Mouse (Mus musculus) Patski (cell line): ENCODE data around the gene Pde11a. TPM values are rescaled to one million over a fixed set of nuclear protein-coding genes. Genes with fewer than 3 reads are reported as not detected.

Source experiments
- ATAC-seq: fragments of 100-300 bp; one replicate; pipeline ENCODE4 v1.8.0; 2021
- CTCF ChIA-PET: fragments of 350-600 bp; sonication (Branson Sonifier 250); formaldehyde crosslinking; loops from one replicate; lab custom pipeline; 2022; ENCODE audit warnings: inconsistent platforms; lab: Charles Lee
- POLR2A ChIA-PET: fragments of 350-600 bp; sonication (Branson Sonifier 250); formaldehyde crosslinking; loops from one replicate; lab custom pipeline; 2022; ENCODE audit warnings: antibody characterized with exemption, inconsistent platforms; lab: Charles Lee
- DNase-seq: peaks from one replicate; pipeline ENCODE4 v3.0.0-alpha.2; 2011; ENCODE audit warnings: low read depth, low spot score
- H3K27me3 ChIP-seq: fragments of 371-371 bp; one replicate; pipeline ENCODE4 v1.5.1; 2021
- CTCF ChIP-seq: fragments of 100-300 bp; IDR thresholded peaks from one replicate; pipeline ENCODE4 v1.5.1; 2021
- in situ Hi-C: fragments of 300-500 bp; cut with MboI; formaldehyde crosslinking; loops from 3 replicates; pipeline ENCODE4 v1.11.1; 2018; ENCODE audit warnings: low pct_unique_long_range_greater_than_20kb, mixed read lengths
- polyA plus RNA-seq: library from polyadenylated mRNA; unstranded; gene quantifications from one replicate; pipeline ENCODE4 v1.2.3, GENCODE M21; 2021

Gene Pde11a
- polyA plus RNA-seq, 1 experiment from 2014 or later: 0.04 TPM

DNA sequence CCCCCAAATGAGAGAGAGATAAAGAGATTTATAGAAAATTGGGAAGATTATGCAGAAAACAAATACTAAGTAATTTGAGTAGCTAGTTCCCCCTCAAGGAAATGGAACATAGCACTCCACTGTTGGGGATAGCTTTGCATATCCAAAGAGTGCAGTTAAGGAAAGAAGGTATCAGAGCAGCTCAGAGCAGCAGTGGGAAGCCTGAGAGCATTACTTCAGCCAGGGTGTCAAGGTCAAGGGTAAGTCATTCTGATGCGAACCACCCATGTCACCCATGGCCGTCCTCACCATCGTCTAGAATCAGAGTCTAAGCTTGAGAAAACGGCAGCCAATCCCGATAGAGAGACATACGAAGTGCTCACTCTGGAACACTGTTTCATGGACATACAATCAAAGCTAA is 211.9 kb downstream of the Pde11a start:
- ATAC-seq (no peak), DNase-seq (no peak)
- in situ Hi-C loops: loop anchor here (5.0 to 25.0 kb wide), 2 partner anchors 236 to 486 kb away; partner anchors contain the start of gene Cyct
- ChIA-PET POLR2A (no interaction called here), CTCF (no interaction called here)
- H3K27me3 ChIP-seq: peaks cover 25% of the 10 kb centered on the region
- TF ChIP-seq CTCF: no peak

DNA sequence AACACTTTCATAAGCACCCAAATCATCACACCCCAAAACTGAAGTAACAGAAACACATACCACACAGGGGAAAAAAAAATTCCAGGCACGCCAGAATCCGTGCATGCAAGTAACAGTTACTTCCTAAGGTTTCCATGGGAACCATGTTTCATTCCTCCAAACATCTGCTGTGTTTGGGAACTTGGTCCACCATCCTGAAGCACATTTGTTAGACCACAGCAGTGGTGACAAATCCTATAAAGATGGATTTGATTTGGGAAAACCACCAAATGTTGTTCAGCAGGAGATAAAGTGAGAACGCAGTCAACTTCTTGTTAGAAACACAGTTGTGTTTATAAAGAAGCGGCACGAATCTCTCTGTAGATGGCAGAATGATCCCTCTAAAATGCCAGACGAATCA is 213.8 kb downstream of the Pde11a start:
- TF ChIP-seq CTCF: no peak
- POLR2A ChIA-PET: no interaction called here
- ATAC-seq: no peak
- DNase-seq: no peak
- CTCF ChIA-PET: no interaction called here
- peaks cover 22% of the 10 kb centered on the region for H3K27me3 ChIP-seq
- in situ Hi-C loops: loop anchor here (5.0 to 25.0 kb wide), 2 partner anchors 237 to 487 kb away; partner anchors contain the start of gene Cyct

DNA sequence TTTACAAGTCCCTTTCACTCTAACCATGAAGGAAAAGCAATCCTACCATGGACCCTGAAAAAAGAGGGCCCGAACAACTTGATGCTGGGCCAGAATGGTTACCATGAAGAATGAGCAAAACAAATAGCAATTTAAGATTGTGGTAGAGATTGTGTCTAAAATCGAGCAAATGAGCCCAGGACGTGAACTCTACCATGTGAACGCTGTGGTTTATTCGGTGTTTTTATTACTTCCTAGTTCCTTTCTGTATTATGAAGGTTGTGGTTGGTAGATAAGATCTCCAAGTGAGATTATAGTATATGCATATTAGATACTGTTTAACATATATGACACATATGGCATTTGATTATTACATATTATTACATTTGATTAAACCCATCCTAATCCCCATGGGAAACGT is 216.4 kb downstream of the Pde11a start:
- in situ Hi-C loops: no loop called here
- peaks cover 22% of the 10 kb centered on the region for H3K27me3 ChIP-seq
- no peak for ATAC-seq
- no peak for DNase-seq
- CTCF ChIA-PET: no interaction called here
- POLR2A ChIA-PET: no interaction called here
- TF ChIP-seq CTCF: no peak

DNA sequence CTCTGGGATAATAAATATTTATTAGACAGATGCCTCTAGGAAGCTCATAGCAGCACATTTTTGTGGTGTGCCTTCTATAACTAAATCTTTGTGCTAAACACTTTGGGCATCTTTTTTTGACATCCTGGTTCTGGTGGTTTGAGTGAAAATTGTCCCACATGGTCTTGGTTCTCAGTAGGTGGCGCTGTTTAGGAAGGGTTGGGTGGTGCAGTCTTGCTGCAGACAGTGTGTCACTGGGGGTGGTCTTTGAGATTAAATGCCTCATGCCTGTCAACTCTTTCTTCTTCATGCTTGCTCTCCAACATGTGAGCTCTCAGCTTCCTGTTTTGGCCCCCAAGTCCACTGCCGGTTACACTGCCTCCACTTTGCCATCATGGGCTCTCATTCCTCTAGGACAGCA is 218.7 kb downstream of the Pde11a start:
- DNase-seq (no peak), ATAC-seq (no peak)
- ChIA-PET POLR2A (no interaction called here), CTCF (no interaction called here)
- peaks cover 15% of the 10 kb centered on the region for H3K27me3 ChIP-seq
- TF ChIP-seq CTCF: no peak
- in situ Hi-C loops: no loop called here

DNA sequence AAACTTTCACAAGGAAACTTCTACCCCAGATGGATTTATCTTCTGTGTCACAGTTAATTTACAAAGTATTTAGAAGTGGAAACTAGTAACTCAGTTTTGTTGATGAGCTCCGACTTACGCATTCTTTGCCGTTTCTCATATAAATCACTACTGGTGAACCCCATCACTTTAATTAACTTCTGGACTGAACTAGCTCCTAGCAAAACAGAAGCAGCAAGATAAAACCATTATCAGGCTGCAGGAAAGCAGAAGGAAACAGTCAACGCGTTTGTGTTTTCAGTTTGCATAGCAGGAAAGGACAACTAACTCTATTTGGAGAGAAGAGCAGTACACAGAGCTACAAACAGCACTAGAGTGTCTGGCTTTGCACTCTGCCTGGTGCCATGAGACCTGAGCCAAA is 220.1 kb downstream of the Pde11a start:
- ChIA-PET POLR2A (no interaction called here), CTCF (interaction anchor here (1.1 to 1.2 kb wide), 2 partner anchors 13 to 14 kb away, joined by 3 read pairs; no protein-coding TSS in a partner anchor)
- no peak for DNase-seq
- no peak for TF ChIP-seq CTCF
- peaks cover 15% of the 10 kb centered on the region for H3K27me3 ChIP-seq
- ATAC-seq: no peak
- in situ Hi-C loops: no loop called here

DNA sequence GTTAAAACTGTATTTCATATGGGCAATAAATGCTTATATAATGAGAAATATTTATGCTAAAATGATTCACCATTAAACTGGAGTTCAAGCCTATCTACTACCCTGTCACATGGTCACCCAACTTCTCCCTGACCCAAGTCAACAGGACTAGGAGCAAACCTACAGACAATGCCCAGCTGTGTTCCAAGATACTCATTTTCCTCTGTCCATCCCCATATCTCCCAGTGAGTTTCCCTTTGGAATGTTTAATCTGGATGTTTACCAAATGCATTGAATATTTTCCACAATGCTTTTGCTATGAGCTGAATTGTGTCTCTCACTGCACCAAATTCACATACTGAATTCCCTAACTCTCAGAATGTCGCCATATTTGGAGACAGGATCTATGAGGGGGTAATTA is 221.4 kb downstream of the Pde11a start:
- ATAC-seq (no peak), DNase-seq (no peak)
- TF ChIP-seq CTCF: no peak
- POLR2A ChIA-PET: no interaction called here
- CTCF ChIA-PET: interaction anchor here (2.4 kb wide), 1 partner anchor 12 kb away, joined by 7 read pairs; no protein-coding TSS in a partner anchor
- peaks cover 18% of the 10 kb centered on the region for H3K27me3 ChIP-seq
- in situ Hi-C loops: no loop called here

DNA sequence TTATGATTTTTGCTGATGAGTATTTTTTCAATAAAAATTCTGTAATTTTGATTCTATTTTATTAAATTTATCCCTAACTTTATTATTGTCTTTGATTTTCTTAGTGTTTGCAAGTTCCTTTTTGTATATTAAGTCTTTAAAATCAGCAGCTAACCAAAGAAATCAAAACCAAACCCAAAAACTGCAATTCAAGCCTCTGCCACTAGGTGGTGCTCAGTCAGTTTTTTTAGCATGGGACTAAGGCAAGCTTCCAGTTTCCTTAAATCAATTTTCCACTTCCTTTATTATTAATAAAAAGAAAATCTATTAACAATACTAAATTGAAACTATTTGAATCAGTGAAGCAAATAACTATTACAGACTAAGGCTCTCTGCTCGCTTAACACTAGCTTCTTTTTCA is 222.9 kb downstream of the Pde11a start:
- ChIA-PET CTCF (interaction anchor here (0.6 to 2.4 kb wide), 5 partner anchors 13 to 44 kb away, joined by 3 to 7 read pairs (median 3); no protein-coding TSS in a partner anchor), POLR2A (no interaction called here)
- peak; percentile 63 for TF ChIP-seq CTCF
- no peak for ATAC-seq
- peaks cover 31% of the 10 kb centered on the region for H3K27me3 ChIP-seq
- no peak for DNase-seq
- in situ Hi-C loops: no loop called here

DNA sequence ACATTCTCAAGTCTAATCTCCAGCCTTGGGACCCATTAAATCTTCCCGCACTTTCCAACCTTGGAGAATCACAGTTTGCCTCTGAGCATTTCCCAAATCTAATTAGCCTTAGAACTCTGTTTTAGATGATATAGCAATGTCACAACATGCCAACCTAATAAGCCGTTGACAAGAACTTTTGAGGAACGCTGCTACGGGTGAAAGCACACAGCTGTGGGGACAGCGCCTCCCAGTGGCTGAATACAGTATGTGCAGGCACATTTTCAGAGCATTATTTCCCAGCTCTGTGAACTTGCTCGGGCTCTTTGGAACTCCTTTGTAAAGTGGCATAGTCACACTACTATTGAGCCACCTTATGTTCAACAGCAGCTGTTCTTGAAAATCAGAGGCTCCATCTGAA is 223.8 kb downstream of the Pde11a start:
- ChIA-PET CTCF (interaction anchor here (1.2 to 2.4 kb wide), 5 partner anchors 13 to 85 kb away, joined by 3 to 7 read pairs (median 3); no protein-coding TSS in a partner anchor), POLR2A (no interaction called here)
- H3K27me3 ChIP-seq: peaks cover 40% of the 10 kb centered on the region
- peak; percentile 84 for TF ChIP-seq CTCF
- DNase-seq (no peak), ATAC-seq (no peak)
- in situ Hi-C loops: no loop called here

DNA sequence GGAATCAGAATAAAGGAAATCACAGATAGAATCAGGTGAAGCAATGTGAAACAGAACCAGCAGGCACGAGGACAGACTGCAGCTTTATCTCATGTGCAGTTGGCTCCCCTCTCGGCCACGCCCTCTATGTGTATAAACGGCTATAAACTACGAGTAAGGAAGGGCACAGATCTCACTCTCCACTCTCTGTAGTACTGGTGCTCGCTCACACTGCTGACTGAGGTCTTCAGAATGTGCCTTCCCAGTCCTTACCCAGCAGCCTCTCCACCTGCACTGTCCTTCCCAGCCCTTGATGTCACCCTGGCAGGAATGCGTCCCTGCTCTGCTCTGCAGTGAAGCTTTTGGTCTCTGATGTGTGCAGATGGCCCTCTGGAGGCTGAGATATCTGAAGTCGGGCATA is 228.9 kb downstream of the Pde11a start:
- DNase-seq (no peak), ATAC-seq (no peak)
- no peak for TF ChIP-seq CTCF
- in situ Hi-C loops: no loop called here
- ChIA-PET POLR2A (no interaction called here), CTCF (no interaction called here)
- H3K27me3 ChIP-seq: peaks cover 51% of the 10 kb centered on the region

DNA sequence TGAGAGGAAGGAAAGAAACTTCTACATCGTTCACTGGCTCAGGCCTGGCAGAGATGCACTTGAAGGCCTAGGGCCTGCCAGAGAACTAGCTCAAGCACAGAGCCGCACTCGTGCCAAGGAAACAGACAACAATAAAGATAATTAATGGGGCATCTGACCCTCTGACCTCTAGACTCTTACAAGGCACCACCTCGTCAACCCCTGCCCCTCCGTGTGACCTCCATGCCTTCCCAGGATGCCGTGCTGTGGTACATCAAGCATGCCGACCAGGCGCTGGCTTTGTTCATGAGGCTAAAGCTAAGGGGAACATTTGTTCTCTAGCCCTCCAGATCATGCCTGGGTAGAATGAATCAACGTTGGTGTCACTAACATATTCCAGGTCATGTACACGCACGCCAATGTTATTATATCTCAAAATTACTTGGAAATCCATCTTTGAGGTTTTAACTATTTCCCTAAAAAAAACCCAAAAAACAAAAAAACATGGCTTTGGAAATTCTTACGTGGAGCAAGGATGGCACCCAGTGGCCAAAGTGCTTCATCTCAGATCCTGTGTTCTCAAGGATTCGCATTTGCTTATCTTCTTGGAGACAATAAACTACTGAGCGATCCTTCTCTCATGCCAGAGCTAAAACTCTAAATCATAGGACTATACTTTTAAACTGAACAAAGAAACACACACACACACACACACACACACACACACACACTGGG is 236.5 kb downstream of the Pde11a start:
- H3K27me3 ChIP-seq: peaks cover 35% of the 10 kb centered on the region
- in situ Hi-C loops: no loop called here
- DNase-seq (no peak), ATAC-seq (no peak)
- no peak for TF ChIP-seq CTCF
- ChIA-PET CTCF (interaction anchor here (1.2 kb wide), 1 partner anchor 14 kb away, joined by 3 read pairs; no protein-coding TSS in a partner anchor), POLR2A (interaction anchor here (0.6 kb wide), 1 partner anchor 37 kb away, joined by 3 read pairs; no protein-coding TSS in a partner anchor)

DNA sequence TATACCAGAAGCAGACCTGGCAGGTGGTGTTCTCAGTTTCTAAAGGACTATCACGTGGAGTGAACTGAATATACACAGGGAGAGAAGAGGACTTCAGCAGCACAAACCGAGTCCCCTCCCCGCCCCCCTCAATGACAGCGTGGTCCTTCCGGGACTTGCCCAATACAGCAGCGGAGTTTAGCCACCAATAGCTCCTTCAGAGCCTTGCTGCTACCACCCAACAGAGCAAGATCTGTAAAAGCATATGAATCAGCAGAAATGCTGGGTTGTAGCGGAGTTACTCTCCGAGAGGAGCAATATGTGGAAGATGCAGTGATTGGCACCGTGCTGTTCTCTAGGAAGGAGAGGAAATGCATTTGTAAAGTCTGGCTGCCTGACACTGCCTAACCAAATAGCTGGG is 238.0 kb downstream of the Pde11a start:
- POLR2A ChIA-PET: no interaction called here
- ATAC-seq (no peak), DNase-seq (no peak)
- TF ChIP-seq CTCF: no peak
- peaks cover 39% of the 10 kb centered on the region for H3K27me3 ChIP-seq
- CTCF ChIA-PET: no interaction called here
- in situ Hi-C loops: no loop called here
